Mouse (Mus musculus) intestine, embryonic 14.5 days (tissue): ENCODE measurements around the gene Muc3. TPM values are rescaled to one million over a fixed set of nuclear protein-coding genes. Genes with fewer than 3 reads are reported as not detected.
"Not testable (repeated sequence)": the region's sequence is repeated elsewhere in the genome, so short reads cannot be mapped to it uniquely, and the experiment has no call there.

Experiments
- ATAC-seq: fragments of 200-750 bp; cut with Nextera tagmentation; replicated peaks from 2 replicates; pipeline ENCODE4 v1.8.0; 2017; ENCODE audit warnings: low read depth, moderate number of reproducible peaks, moderate TSS enrichment, moderate library complexity; ENCODE audit not compliant: low FRiP score, low TSS enrichment
- DNase-seq: peaks from one replicate; pipeline ENCODE4 v3.0.0-alpha.2; 2018; ENCODE audit warnings: low spot score
- H3K27ac ChIP-seq: fragments of 300-500 bp; sonication (generic); 2 replicates; pipeline ENCODE4 v1.5.1; 2014; ENCODE audit warnings: low read depth, mild to moderate bottlenecking, control low read depth
- H3K27me3 ChIP-seq: fragments of 300-500 bp; sonication (generic); replicated peaks from 2 replicates; pipeline ENCODE4 v1.6.1; 2014; ENCODE audit warnings: low read length, control low read depth; ENCODE audit not compliant: control insufficient read depth, insufficient read depth
- H3K36me3 ChIP-seq: fragments of 300-500 bp; sonication (generic); 2 replicates; pipeline ENCODE4 v1.6.1; 2014; ENCODE audit warnings: low read length, control low read depth; ENCODE audit not compliant: control insufficient read depth, insufficient read depth
- H3K4me1 ChIP-seq: fragments of 300-500 bp; sonication (generic); replicated peaks from 2 replicates; pipeline ENCODE4 v1.6.1; 2014; ENCODE audit warnings: low read length, control low read depth, mixed read lengths; ENCODE audit not compliant: control insufficient read depth, insufficient read depth
- H3K4me2 ChIP-seq: fragments of 300-500 bp; sonication (generic); 2 replicates; pipeline ENCODE4 v1.6.1; 2014; ENCODE audit warnings: low read length
- H3K4me3 ChIP-seq: fragments of 300-500 bp; sonication (generic); 2 replicates; pipeline ENCODE4 v1.5.1; 2014; ENCODE audit warnings: low read depth, low read length, control low read depth, mixed read lengths
- H3K9ac ChIP-seq: fragments of 300-500 bp; sonication (generic); 2 replicates; pipeline ENCODE4 v1.6.1; 2014; ENCODE audit warnings: mild to moderate bottlenecking, low read length
- H3K9me3 ChIP-seq: fragments of 300-500 bp; sonication (generic); 2 replicates; pipeline ENCODE4 v1.6.1; 2016; ENCODE audit warnings: low read length, control low read depth; ENCODE audit not compliant: control insufficient read depth
- WGBS: fragments of 180-500 bp; shearing (Covaris S2); extraction: QIAGEN DNeasy Blood & Tissue Kit; methylation state at CpG from one replicate; pipeline ENCODE4 v1.1.7; 2014; 5-methylcytosine and 5-hydroxymethylcytosine counted together
- polyA plus RNA-seq: library from polyadenylated mRNA; unstranded; fragments of >200 nt; fragmentation: Nextera tagmentation; extraction: Ambion mirVana; gene quantifications from 2 replicates; pipeline ENCODE4 v1.2.1, GENCODE M21; 2014

Muc3 gene
- polyA plus RNA-seq: 0.81 and 1.3 TPM in 2 replicates

DNA sequence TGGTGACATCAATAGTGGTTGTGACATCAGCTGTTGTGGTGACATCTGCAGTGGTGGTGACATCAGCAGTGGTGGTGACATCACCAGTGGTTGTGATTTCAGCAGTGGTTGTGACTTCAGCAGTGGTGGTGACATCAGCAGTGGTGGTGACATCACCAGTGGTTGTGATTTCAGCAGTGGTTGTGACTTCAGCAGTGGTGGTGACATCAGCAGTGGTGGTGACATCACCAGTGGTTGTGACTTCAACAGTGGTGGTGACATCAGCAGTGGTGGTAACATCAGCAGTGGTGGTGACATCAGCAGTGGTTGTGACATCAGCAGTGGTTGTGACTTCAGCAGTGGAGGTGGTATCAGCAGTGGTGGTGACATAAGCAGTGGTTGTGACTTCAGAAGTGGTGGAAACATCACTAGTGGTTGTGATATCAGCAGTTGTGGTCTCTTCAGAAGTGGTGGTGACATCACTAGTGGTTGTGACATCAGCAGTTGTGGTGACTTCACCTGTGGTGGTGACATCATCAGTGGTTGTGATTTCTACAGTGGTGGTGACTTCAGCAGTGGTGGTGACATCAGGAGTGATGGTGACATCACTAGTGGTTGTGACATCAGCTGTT is at the start of gene Muc3:
Muc3 (minus strand) TSS at position 51 of the 611 bp plus-strand sequence.
- H3K36me3 ChIP-seq, H3K4me3 ChIP-seq, ATAC-seq, H3K9ac ChIP-seq, H3K27ac ChIP-seq, H3K4me2 ChIP-seq, H3K9me3 ChIP-seq, H3K4me1 ChIP-seq, DNase-seq, H3K27me3 ChIP-seq: not testable (repeated sequence)

DNA sequence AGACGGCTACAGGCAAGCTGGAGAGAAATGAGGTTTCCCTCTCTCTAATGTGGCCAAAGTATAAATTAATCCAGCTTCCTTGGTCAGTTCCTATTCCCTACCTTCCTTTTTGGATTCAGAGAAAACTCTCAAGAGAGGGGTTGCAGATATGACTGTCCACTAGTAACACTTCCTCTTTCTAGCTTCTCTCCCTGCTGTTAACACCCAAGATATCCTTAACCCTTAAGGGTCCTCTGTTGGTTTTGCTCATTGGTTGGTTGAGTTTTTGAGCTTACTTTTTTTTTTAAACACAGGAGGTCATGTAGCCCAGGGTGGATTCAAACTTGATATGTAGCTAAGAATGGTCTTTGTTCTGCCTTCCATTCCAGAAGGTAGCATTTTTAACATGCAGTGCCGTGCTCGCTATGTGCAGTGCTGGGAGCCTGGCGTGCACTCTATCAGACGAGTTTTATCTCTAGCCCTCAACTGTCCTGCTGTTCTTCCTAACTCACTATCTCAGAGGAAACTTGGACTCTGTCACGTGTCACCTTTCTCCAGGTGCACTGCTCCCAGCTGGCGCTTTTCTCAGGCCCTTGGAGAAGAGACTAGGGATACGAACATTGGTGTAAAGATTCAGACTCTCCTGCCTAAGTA is 45.5 kb upstream of the Muc3 start:
- Histone ChIP-seq H3K9ac (no peak overlapping the region), H3K4me2 (no peak overlapping the region), H3K27ac (no peak overlapping the region), H3K4me1 (no peaks in the 10 kb centered on the region), H3K9me3 (no peaks in the 10 kb centered on the region), H3K4me3 (no peak overlapping the region), H3K27me3 (0 out of 2 replicates have a peak, but pooled peaks cover 2% of the 10 kb centered on the region), H3K36me3 (no peaks in the 10 kb centered on the region)
- DNase-seq (no peak), ATAC-seq (no peak)
- 68% methylated on average over 8 of the region's 8 CpGs for WGBS

DNA sequence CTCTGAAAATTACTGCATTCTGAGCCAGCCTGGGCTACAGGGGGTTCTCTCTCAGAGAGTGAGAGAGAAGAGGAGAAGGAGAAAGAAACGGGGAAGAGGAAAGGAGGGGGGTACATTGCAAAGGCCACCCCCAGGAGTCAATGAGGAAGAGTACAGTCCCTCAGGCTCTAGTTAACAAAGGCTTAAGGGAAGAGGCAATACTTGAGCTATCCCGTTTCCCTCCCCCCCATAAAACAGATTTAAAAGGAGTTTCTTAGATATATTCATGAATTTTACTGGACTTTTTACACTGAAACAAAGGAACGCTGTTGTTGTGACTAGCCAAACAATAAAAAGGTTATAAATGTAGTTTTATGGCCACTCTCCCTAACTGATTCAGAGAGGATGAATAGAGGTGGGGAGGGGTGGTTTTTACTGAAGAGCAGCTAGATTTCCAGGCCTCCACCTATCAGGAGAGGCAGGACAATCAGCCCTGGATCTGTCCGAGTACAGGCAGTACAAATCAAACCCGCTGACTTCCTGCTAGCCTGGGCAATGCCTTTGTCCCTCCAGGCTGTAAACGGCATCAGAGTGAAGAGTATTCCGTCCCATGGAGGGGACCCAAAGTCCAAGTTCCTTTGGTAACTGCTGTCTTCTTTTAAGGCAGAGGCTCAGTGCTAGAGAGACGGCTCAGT is 44.3 kb upstream of the Muc3 start:
- no peaks in the 10 kb centered on the region for H3K36me3 ChIP-seq
- no peaks in the 10 kb centered on the region for H3K4me1 ChIP-seq
- no peak overlapping the region for H3K4me2 ChIP-seq
- DNase-seq (no peak), ATAC-seq (peak; percentile 86)
- 46% methylated on average over 8 of the region's 8 CpGs for WGBS
- peak overlapping the region; percentile 65 for H3K27ac ChIP-seq
- 0 out of 2 replicates have a peak, but pooled peaks cover 5% of the 10 kb centered on the region for H3K27me3 ChIP-seq
- no peak overlapping the region for H3K4me3 ChIP-seq
- no peaks in the 10 kb centered on the region for H3K9me3 ChIP-seq
- H3K9ac ChIP-seq: no peak overlapping the region

DNA sequence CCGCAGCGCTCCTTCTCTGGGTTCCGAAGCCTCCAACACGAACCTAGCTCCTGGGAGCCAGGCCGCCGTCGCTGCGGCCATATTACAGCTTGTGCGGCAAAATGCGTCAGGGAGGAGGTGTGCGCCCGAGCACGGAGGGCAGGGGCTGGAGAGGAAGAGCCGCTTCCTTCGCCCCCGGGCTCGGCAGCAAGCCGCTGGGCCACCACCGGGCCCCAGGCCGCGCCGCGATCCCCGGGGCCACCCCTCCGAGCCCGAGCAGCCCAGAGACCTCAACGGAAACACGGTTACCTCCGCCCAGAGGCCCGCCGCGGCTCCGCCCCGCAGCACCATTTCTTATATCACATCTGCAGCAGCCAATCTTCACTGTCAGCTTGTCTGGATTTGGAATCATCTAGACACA is 40.2 kb upstream of the Muc3 start:
- peak overlapping the region; percentile 77 for H3K4me2 ChIP-seq
- WGBS: 2% methylated on average over 34 of the region's 34 CpGs
- H3K4me1 ChIP-seq: no peaks in the 10 kb centered on the region
- H3K4me3 ChIP-seq: peak overlapping the region; percentile 41
- 0 out of 2 replicates have a peak, but pooled peaks cover 5% of the 10 kb centered on the region for H3K27me3 ChIP-seq
- H3K27ac ChIP-seq: no peak overlapping the region
- no peaks in the 10 kb centered on the region for H3K9me3 ChIP-seq
- peak; percentile 73 for DNase-seq
- ATAC-seq: 0 out of 2 replicates have a peak, but pooled peaks have one; percentile 38
- H3K36me3 ChIP-seq: no peaks in the 10 kb centered on the region
- peak overlapping the region; percentile 48 for H3K9ac ChIP-seq

DNA sequence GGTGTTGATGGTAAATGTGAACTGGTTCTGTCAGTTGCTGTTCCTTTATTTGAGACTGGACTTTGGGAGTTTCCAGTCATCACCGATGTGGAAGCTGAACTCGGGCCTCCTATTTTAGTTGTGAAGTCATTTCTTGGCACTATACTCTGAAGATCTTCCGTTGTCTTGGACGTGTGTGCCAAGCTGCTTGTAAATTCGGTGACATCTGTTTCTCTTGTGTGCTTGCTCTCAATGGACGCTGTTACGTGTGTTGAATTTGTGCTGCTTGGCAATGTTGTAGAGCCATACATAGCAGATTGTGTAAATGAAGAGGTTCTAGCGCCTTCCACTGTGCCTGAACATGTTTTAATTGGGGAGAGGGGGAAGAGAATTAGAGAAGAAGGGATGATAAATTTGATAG is 36.2 kb upstream of the Muc3 start:
- H3K4me2 ChIP-seq: no peak overlapping the region
- WGBS: 88% methylated on average over 8 of the region's 8 CpGs
- H3K9ac ChIP-seq: no peak overlapping the region
- H3K4me1 ChIP-seq: no peaks in the 10 kb centered on the region
- H3K9me3 ChIP-seq: no peaks in the 10 kb centered on the region
- ATAC-seq: no peak
- H3K27ac ChIP-seq: no peak overlapping the region
- DNase-seq: no peak
- H3K36me3 ChIP-seq: no peaks in the 10 kb centered on the region
- no peak overlapping the region for H3K4me3 ChIP-seq
- H3K27me3 ChIP-seq: 0 out of 2 replicates have a peak, but pooled peaks cover 5% of the 10 kb centered on the region

DNA sequence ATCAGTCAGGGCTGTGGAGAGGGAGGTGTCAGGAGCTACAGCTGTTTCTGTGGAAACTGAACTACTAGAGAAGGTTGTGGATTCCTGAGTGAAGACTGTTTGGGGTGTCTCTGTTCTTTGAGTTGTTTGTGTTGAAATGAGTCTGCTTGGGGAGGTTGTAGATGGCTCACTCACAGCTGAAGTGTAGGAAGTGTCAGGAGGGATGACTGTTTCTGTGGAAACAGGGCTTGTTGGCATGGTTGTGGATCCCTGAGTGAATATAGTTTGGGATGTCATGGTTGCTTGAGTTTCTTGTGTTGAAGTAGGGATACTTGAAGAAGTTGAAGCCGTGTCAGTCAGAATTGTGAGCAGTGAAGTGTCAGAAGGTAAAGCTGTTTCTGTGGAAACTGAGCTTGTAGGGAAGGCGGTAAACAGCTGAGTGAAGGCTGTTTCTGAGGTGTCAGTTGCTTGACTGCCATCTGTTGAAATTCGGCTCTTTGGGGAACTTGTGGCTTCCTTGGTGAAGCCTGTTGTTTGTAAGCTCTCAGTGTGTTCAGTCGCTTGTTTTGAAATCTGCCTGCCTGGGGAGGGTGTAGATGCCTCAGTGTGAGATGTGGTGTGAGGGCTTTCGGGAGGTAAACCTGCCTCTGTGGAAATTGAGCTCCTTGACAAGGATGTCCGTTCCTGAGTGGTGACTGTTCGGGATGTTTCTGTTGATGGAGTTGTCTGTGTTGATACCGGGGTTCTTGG is 30.7 kb upstream of the Muc3 start:
- H3K4me1 ChIP-seq: no peaks in the 10 kb centered on the region
- H3K4me3 ChIP-seq: no peak overlapping the region
- H3K27ac ChIP-seq: no peak overlapping the region
- DNase-seq (no peak), ATAC-seq (no peak)
- H3K9me3 ChIP-seq: no peaks in the 10 kb centered on the region
- H3K9ac ChIP-seq: no peak overlapping the region
- H3K27me3 ChIP-seq: no peaks in the 10 kb centered on the region
- H3K36me3 ChIP-seq: no peaks in the 10 kb centered on the region
- 76% methylated on average over 8 of the region's 8 CpGs for WGBS
- no peak overlapping the region for H3K4me2 ChIP-seq

DNA sequence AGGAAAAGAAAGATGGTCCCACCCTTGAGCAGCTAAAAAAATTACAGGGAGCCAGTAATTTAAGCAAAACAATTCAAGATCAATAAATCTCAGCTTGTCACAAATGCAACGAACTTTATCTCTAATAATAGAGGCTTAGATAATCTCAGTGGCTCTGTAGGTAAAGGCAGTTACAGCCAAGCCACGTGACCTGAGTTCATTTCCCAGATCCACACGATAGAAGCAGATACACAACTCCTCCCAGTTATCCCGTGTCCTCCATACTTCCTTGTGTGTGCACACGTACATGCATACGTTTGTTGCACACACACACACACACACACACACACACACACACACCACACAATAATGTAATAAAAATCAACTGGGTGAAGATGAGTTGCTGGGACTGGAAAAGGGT is 24.8 kb upstream of the Muc3 start:
- no peaks in the 10 kb centered on the region for H3K36me3 ChIP-seq
- H3K4me2 ChIP-seq: no peak overlapping the region
- no peaks in the 10 kb centered on the region for H3K9me3 ChIP-seq
- H3K4me3 ChIP-seq: no peak overlapping the region
- no peak overlapping the region for H3K27ac ChIP-seq
- DNase-seq: peak; percentile 18
- no peaks in the 10 kb centered on the region for H3K4me1 ChIP-seq
- ATAC-seq: no peak
- no peak overlapping the region for H3K9ac ChIP-seq
- no peaks in the 10 kb centered on the region for H3K27me3 ChIP-seq
- WGBS: 45% methylated on average over 6 of the region's 6 CpGs

DNA sequence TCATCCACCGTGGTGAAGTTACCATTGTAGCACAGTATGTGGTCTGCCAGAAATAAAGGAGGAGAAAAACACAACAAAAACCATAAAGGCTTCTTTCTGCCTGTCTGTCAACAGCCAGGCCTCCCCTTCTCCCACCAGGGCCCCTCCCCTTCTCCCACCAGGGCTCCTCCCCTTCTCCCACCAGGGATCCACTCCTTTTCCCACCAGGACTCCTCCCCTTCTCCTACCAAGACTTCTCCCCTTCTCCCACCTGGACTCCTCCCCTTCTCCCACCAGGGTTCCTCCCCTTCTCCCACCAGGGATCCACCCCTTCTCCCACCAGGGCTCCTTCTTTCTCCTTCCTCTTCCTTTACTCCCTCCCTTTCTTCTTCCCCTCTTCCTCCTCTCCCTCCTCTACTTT is 23.5 kb upstream of the Muc3 start:
- Histone ChIP-seq H3K4me1 (no peaks in the 10 kb centered on the region), H3K27me3 (no peaks in the 10 kb centered on the region), H3K27ac (no peak overlapping the region), H3K4me2 (no peak overlapping the region), H3K4me3 (no peak overlapping the region), H3K9me3 (no peaks in the 10 kb centered on the region), H3K9ac (no peak overlapping the region), H3K36me3 (no peaks in the 10 kb centered on the region)
- no peak for ATAC-seq
- WGBS: 29% methylated on average over 1 of the region's 1 CpGs
- DNase-seq: peak; percentile 45
